Mouse (Mus musculus): ENCODE data around the gene Zfyve9.

DNA sequence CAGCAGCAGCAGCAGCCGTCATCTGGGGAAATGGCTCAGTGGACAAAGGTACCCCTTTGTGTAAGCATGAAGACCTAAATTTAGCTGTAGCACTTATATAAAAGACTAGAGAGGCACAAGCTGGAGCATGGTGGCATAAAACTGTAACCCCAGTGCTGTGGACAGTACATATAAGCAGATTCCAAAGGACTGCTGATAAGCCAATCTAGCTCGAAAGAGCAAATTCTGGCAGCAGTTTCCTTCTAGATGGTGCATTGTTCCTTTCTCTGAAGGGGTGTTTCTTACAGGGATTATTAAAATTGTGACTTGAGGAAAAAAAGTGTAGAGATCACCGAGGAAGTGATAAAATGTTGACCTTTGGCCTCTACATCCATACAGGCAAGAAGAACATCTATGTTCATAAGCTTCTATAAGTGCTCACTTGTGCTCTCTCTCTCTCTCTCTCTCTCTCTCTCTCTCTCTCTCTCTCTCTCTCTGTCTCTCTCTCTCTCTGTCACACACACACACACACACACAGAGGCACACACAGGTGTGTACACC is 59.3 kb downstream of the Zfyve9 start:
- no peak for TF ChIP-seq CTCF (IDR thresholded peaks at IDR 0.05; ENCODE audit: extremely low read depth, insufficient read length, insufficient replicate concordance, low read depth, low read length)
- TF ChIP-seq POLR2A (IDR thresholded peaks at IDR 0.05; ENCODE audit: low read depth, low read length): no peak
